Mouse (Mus musculus): ENCODE measurements around the gene Ptk6. TPM values are rescaled to one million over a fixed set of nuclear protein-coding genes. Genes with fewer than 3 reads are reported as not detected.
A peak's percentile ranks its signal among the peaks of the same experiment; 100 is the strongest.
"Not testable (repeated sequence)": the region's sequence is repeated elsewhere in the genome, so short reads cannot be mapped to it uniquely, and the experiment has no call there.

The Ptk6 gene
- polyA plus RNA-seq, 1 experiment from 2014 or later = not detected

DNA sequence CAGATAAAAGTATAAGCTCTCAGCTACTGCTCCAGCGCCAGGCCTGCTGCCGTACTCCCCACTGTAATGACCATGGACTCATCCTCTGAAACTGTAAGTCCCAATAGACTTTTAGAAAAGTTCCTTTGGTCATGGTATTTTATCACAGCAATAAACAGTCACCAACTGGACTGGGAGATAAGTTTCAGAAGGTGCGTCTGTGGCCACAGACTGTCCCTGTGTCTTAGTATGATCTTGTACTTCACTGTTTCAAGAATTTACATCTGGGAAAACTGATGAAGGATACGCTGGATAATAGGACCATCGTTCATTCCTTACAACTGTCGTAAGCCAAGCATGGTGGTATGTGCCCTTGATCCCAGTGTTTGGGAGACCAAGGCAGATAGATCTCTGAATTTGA, 13.4 kb upstream of the Ptk6 start:
- H3K27ac ChIP-seq (replicated peaks) = no peak overlapping the region
- no peak overlapping the region for H3K4me2 ChIP-seq
- H3K27me3 ChIP-seq = peaks cover 47% of the 10 kb centered on the region

DNA sequence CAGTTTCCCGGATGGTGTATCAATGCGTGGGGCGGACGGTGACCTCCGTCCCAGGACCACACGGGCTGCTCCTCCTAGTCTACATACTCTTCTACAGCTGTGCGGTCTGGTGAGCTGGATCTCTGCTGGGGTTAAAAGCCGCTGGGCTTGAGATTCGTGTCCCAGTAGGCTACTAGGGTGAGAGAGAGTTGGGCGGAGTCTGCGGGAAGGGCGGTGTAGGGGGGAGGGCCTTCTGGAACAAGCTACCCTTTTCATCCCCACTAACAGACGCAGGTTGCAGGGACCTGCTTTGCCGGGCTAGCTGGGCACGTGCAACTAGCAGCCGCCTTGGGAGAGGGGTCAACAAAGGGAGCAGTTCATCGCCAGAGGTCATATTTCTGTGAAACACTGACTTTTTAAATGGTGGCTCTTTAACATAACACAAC, 10.4 kb upstream of the Ptk6 start, which contains the start of gene Srms:
Gene Srms (minus strand): TSS at position 165 of the 425 bp plus-strand sequence.
- H3K4me2 ChIP-seq = peak within 1 kb of the TSS; percentile 52
- H3K36me3 ChIP-seq = no peaks in the 10 kb centered on the region
- peak within 1 kb of the TSS; percentile 27 for H3K4me3 ChIP-seq
- no peak within 1 kb of the TSS for H3K27ac ChIP-seq (replicated peaks)
- no peaks in the 10 kb centered on the region for H3K9me3 ChIP-seq
- ATAC-seq (ENCODE audit: low read depth) = no peak
- WGBS = 0% methylated on average over 17 of the region's 17 CpGs
- H3K9ac ChIP-seq = peak within 1 kb of the TSS; percentile 43; the same call in 1 of the 2 replicates
- H3K27me3 ChIP-seq = peaks cover 48% of the 10 kb centered on the region
- H3K4me1 ChIP-seq (replicated peaks) = peaks cover 13% of the 10 kb centered on the region

More for the DNA sequence above, 13.4 kb upstream of the Ptk6 start:
- H3K4me3 ChIP-seq = no peak overlapping the region
- 88% methylated on average over 6 of the region's 6 CpGs for WGBS
- no peaks in the 10 kb centered on the region for H3K9me3 ChIP-seq
- H3K4me1 ChIP-seq (replicated peaks) = peaks cover 32% of the 10 kb centered on the region
- H3K9ac ChIP-seq = no peak overlapping the region
- no peak for ATAC-seq (ENCODE audit: low read depth)
- no peaks in the 10 kb centered on the region for H3K36me3 ChIP-seq

DNA sequence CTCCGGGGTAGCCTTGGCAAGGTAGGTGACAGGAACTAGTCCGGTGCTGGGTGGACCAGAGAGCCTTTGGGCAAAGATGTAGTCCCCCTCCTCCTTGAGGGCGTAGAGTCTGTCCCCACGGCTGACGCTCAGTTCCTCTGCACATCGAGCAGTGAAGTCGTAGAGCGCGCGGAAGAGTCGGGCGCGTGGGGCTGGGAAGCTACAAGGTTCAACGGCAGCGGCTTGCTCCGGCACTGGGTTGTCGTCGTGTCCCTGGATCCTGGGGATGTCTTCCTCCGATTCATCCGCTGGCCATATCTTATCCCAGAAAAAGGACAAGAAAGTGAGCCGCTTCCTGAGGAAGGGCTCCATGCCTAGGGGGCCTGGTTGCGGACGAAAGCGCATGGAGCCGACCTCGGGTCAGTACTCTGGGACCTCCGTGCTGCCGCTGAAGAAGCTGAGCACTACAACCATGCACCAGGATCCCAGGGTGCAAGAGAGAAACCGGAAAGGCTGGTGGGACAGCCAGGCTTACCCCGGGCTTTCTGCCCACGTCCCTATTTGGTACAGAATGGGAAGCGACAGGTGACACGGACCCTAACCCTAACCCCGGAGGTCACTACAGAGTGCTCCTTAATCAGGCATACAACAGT, 9.9 kb upstream of the Ptk6 start:
- H3K4me2 ChIP-seq = peak overlapping the region; percentile 52
- peaks cover 48% of the 10 kb centered on the region for H3K27me3 ChIP-seq
- peaks cover 13% of the 10 kb centered on the region for H3K4me1 ChIP-seq (replicated peaks)
- WGBS = 3% methylated on average over 34 of the region's 34 CpGs
- H3K9me3 ChIP-seq = no peaks in the 10 kb centered on the region
- H3K4me3 ChIP-seq = peak overlapping the region; percentile 27
- no peak for ATAC-seq (ENCODE audit: low read depth)
- H3K9ac ChIP-seq = peak overlapping the region; percentile 43; the same call in 1 of the 2 replicates
- no peaks in the 10 kb centered on the region for H3K36me3 ChIP-seq
- H3K27ac ChIP-seq (replicated peaks) = no peak overlapping the region

DNA sequence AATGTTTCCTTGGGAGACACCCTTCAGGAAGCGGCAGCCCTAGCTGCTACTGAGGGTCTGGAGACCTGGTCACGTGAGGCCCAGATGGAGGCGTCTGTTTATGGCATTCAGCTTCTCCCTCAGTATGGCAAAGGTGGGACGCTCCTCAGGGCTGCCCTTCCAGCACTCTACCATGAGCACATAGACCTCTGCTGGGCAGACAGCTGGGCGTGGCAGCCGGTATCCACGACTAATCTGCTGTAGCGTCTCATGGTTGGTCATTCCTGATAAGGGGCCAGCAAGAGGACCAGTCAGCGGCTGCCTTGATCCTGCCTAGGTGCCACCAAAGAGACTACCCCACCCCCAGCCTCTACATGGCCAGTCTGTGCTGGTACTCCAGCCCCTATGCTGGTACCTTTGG, 3.5 kb upstream of the Ptk6 start:
- H3K9me3 ChIP-seq = no peaks in the 10 kb centered on the region
- H3K4me2 ChIP-seq = no peak overlapping the region
- H3K9ac ChIP-seq = no peak overlapping the region
- H3K4me3 ChIP-seq = no peak overlapping the region
- WGBS = 80% methylated on average over 9 of the region's 9 CpGs
- peaks cover 9% of the 10 kb centered on the region for H3K27me3 ChIP-seq
- no peaks in the 10 kb centered on the region for H3K4me1 ChIP-seq (replicated peaks)
- no peak for ATAC-seq (ENCODE audit: low read depth)
- H3K27ac ChIP-seq (replicated peaks) = no peak overlapping the region
- no peaks in the 10 kb centered on the region for H3K36me3 ChIP-seq

DNA sequence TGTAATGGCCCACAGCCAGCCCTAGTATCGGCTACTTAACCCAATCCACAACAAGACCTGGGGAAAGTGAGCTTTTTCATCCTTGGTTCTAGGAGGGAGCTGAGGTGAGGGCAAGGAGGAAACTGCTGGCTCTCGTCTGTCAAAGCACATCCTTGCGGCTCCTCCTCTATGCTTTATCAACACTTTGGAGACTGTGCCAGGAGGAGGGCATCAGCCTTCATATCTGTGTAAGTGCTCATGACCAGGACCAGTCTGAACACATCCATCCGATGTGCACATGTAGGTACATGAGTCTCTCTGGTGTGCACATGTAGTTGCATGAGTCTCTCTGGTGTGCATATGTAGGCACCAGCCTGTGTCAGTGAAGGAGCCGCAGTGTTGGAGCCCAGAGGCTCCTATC, 3.1 kb upstream of the Ptk6 start:
- WGBS = 86% methylated on average over 5 of the region's 5 CpGs
- H3K9ac ChIP-seq = no peak overlapping the region

DNA sequence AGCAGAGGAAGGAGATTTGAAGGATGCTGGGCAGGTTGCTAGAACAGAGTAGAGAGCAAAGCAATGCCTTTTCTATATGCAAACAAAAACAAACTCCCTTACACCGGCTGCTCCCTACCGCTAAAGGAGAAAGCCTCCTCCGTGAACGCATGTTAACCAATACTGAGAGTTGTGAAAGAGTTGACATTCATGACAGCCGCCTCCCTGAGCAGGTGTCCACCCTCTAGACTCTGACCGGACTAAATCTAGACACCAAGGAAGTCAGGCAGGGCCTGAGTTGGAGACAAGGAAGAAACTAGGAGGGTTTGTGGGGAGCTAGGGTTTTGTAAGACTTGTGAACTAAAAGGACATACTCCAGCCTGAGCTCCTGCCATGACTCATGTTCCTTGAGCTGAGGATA, 297 bp upstream of the Ptk6 start:
- no peak overlapping the region for H3K4me3 ChIP-seq
- no peak overlapping the region for H3K27ac ChIP-seq (replicated peaks)
- ATAC-seq (ENCODE audit: low read depth) = no peak
- no peaks in the 10 kb centered on the region for H3K9me3 ChIP-seq
- H3K27me3 ChIP-seq = no peaks in the 10 kb centered on the region
- 76% methylated on average over 6 of the region's 6 CpGs for WGBS
- no peak overlapping the region for H3K9ac ChIP-seq
- H3K36me3 ChIP-seq = no peaks in the 10 kb centered on the region
- no peaks in the 10 kb centered on the region for H3K4me1 ChIP-seq (replicated peaks)
- H3K4me2 ChIP-seq = no peak overlapping the region

More for the DNA sequence above, 3.1 kb upstream of the Ptk6 start:
- H3K27me3 ChIP-seq = peaks cover 6% of the 10 kb centered on the region; the same call in 1 of the 2 replicates
- H3K4me1 ChIP-seq (replicated peaks) = no peaks in the 10 kb centered on the region
- no peak overlapping the region for H3K27ac ChIP-seq (replicated peaks)
- H3K4me2 ChIP-seq = no peak overlapping the region
- no peak for ATAC-seq (ENCODE audit: low read depth)
- no peaks in the 10 kb centered on the region for H3K9me3 ChIP-seq
- H3K4me3 ChIP-seq = no peak overlapping the region
- no peaks in the 10 kb centered on the region for H3K36me3 ChIP-seq

DNA sequence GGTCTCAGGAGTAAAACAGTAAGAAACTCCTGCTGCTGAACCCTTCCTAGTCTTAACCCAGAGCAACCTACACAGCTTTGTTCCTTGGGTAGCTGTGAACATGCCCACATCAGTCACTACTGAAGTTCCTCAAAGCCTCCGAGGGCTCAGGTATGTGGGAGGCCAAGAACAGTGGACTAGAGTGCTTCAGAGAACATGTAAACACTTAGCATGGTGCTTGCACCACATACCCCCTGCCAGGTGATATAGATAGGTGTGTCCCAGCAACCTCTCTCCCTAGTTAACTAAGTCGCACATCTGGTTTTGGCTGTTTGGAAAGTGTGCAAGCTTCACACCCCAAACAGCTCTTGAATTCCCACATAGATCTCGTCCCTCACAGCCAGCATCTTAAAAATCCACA, 983 bp downstream of the Ptk6 start:
- no peak overlapping the region for H3K4me3 ChIP-seq
- H3K27ac ChIP-seq (replicated peaks) = no peak overlapping the region
- no peaks in the 10 kb centered on the region for H3K9me3 ChIP-seq
- H3K9ac ChIP-seq = no peak overlapping the region
- H3K36me3 ChIP-seq = no peaks in the 10 kb centered on the region
- no peaks in the 10 kb centered on the region for H3K4me1 ChIP-seq (replicated peaks)
- H3K27me3 ChIP-seq = no peaks in the 10 kb centered on the region
- no peak for ATAC-seq (ENCODE audit: low read depth)
- 76% methylated on average over 3 of the region's 3 CpGs for whole genome bisulfite sequencing
- no peak overlapping the region for H3K4me2 ChIP-seq

DNA sequence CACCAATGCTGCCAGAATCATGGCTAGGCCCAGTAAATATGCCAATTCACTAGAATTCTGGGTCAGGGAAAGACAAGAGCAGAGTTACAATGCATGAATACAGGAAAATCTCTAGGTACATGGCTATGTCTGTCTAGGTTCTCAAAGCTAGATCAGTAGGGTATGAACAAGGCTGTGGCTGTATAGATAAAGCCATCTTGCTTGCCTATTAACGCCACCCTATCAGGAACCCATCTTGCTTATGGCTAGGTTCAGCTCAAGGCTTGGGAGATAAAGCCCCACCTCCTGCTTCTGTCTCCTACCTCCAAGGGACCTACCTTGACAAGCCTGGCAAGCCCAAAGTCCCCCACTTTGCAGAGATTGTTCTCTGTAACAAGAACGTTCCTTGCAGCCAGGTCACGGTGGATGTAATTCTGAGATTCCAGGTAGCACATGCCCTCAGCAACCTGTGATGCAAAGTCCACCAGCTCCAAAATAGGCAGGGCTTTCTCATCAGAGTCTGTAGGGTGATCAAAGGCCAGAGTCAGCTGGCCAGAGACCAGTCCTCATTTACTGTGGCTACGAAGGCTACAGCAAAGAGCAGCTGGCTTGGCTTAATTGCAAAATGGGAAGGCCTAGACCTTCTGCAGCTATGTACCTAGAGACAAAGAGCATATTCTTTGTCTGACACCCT, 5.8 kb downstream of the Ptk6 start:
- no peak overlapping the region for H3K27ac ChIP-seq (replicated peaks)
- no peaks in the 10 kb centered on the region for H3K36me3 ChIP-seq
- H3K4me2 ChIP-seq = no peak overlapping the region
- H3K4me1 ChIP-seq (replicated peaks) = no peaks in the 10 kb centered on the region
- H3K9me3 ChIP-seq = no peaks in the 10 kb centered on the region
- no peak overlapping the region for H3K9ac ChIP-seq
- H3K27me3 ChIP-seq = no peaks in the 10 kb centered on the region
- WGBS = 92% methylated on average over 4 of the region's 4 CpGs
- H3K4me3 ChIP-seq = no peak overlapping the region
- ATAC-seq (ENCODE audit: low read depth) = no peak

DNA sequence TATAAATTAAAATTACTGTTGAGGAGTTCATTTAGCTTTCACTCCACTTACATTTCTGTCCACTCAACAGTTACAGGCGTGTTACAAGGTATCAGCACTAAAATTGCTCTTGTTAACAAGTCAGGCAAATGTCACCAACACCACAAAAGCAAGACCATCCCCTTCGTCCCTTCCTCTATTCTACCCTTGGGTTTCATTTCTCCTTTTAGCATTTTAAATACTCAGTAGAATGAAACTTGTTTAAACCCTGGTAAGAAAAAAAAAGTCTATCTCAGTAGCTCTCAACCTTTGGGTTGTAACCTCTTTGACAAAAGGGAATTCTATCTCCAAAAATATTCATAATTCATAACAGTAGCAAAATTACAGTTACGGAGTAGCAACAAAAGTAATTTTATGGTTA, 9.5 kb downstream of the Ptk6 start:
- no peaks in the 10 kb centered on the region for H3K27me3 ChIP-seq

DNA sequence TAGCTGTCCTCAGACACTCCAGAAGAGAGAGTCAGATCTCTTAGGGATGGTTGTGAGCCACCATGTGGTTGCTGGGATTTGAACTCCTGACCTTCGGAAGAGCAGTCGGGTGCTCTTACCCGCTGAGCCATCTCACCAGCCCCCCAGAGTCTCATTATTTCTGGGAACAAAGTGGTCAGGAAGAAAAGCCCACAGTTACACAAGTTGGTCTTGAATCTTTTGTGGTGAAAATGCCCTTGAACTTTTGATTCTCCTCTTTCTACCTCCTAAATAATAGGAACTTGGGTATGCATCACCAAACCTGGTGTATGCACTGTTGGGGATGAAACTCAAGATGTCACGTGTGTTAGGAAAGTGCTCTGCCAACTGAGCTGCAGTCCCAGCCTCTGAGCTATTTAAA, 10.7 kb downstream of the Ptk6 start:
- WGBS = 48% methylated on average over 4 of the region's 4 CpGs
- Histone ChIP-seq H3K4me1 (replicated peaks) (peaks cover 10% of the 10 kb centered on the region), H3K9ac (no peak overlapping the region), H3K36me3 (peaks cover 12% of the 10 kb centered on the region), H3K27me3 (no peaks in the 10 kb centered on the region), H3K4me3 (no peak overlapping the region), H3K9me3 (no peaks in the 10 kb centered on the region), H3K27ac (replicated peaks) (no peak overlapping the region), H3K4me2 (no peak overlapping the region)
- no peak for ATAC-seq (ENCODE audit: low read depth)

More for the DNA sequence above, 9.5 kb downstream of the Ptk6 start:
- Histone ChIP-seq H3K9ac (no peak overlapping the region), H3K27ac (replicated peaks) (no peak overlapping the region), H3K4me2 (no peak overlapping the region), H3K4me3 (no peak overlapping the region), H3K4me1 (replicated peaks) (peaks cover 10% of the 10 kb centered on the region), H3K9me3 (no peaks in the 10 kb centered on the region), H3K36me3 (peaks cover 12% of the 10 kb centered on the region)
- whole genome bisulfite sequencing = 77% methylated on average over 3 of the region's 3 CpGs
- no peak for ATAC-seq (ENCODE audit: low read depth)

DNA sequence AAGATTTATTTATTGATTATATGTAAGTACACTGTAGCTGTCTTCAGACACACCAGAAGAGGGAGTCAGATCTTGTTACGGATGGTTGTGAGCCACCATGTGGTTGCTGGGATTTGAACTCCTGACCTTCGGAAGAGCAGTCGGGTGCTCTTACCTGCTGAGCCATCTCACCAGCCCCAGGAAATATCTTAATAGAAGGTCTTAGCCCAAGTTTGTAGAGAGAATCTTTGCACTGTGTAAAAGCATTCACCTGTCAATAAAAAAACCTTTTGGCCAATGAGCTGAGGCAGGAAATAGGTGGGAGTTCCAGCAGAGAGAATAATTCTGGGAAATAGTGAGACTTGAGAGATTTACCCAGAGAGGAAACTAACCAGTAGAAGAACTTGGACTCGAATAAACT, 11.2 kb downstream of the Ptk6 start:
- H3K27ac ChIP-seq (replicated peaks); H3K9me3 ChIP-seq; ATAC-seq (ENCODE audit: low read depth); H3K4me2 ChIP-seq; H3K27me3 ChIP-seq; H3K9ac ChIP-seq; H3K4me3 ChIP-seq: not testable (repeated sequence)
- Histone ChIP-seq H3K36me3 (peaks cover 12% of the 10 kb centered on the region), H3K4me1 (replicated peaks) (peaks cover 11% of the 10 kb centered on the region)
- 69% methylated on average over 4 of the region's 4 CpGs for WGBS

DNA sequence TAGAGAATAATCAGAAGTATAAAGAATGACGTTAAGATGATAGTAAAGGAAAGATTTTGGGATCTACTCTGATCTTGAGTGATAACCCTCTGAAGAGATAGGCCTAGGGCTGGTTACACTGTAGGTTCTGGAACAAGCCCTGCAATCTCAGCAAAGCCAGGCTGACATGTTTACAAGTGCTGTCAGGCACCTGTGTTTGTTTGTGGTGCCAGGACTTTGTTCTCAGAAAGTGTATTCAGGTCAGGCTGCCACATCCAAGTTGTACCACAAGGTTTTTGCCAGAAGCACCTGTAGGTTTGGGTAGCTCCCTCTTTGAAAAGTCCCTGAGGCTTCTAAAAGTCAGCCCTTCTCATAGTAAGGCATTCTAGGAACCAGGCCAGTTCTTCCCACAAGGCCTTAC, 13.3 kb downstream of the Ptk6 start:
- no peak for ATAC-seq (ENCODE audit: low read depth)
- Histone ChIP-seq H3K4me3 (no peak overlapping the region), H3K36me3 (peaks cover 12% of the 10 kb centered on the region), H3K9ac (no peak overlapping the region), H3K27ac (replicated peaks) (0 out of 2 replicates have a peak overlapping the region, but pooled peaks have one; percentile 34), H3K4me2 (peak overlapping the region; percentile 65; the same call in 1 of the 2 replicates), H3K4me1 (replicated peaks) (peaks cover 14% of the 10 kb centered on the region), H3K9me3 (no peaks in the 10 kb centered on the region), H3K27me3 (no peaks in the 10 kb centered on the region)
- WGBS = 92% methylated on average over 1 of the region's 1 CpGs
